In genomic region chr15:79928736-79929135, GRCm38 (mm10) we compare ENCODE assay signal across 13 mouse cellular contexts. TPM values are rescaled to one million over a fixed set of nuclear protein-coding genes. Genes with fewer than 3 reads are reported as not detected.
DNase-seq lines count a peak whose midpoint lies in the region; TF ChIP-seq lines count a peak whose summit lies in the region.
"Had no signal": no experiment of that assay in that cellular context is flagged by ENCODE, and none has a peak within 500 bp of the region (broad histone marks: within the 10 kb centered on the region; RNA-seq: fewer than 3 reads in every experiment).

No protein-coding gene starts in this region.

- H3K27me3 ChIP-seq in CH12.LX (replicated peaks), result no peaks in the 10 kb centered on the region

- no peak for TF ChIP-seq POLR2A in CH12.LX (IDR thresholded peaks at IDR 0.05; ENCODE audit: low read depth, low read length)
- TF ChIP-seq POLR2A in bone marrow, adult 2 months (IDR thresholded peaks at IDR 0.05; ENCODE audit: borderline replicate concordance, control insufficient read depth, low read depth, low read length), result no peak

- in situ Hi-C loops in CH12.LX (cut with MboI; ENCODE audit: low pct_ligation_motif_present, low pct_unique_long_range_greater_than_20kb, low sequenced_read_pairs), result no loop called here

- WGBS in bone marrow, adult 2 months, result 61% methylated on average over 2 of the region's 2 CpGs

- H3K9ac ChIP-seq in CH12.LX (ENCODE audit: insufficient read depth, low read depth), result no peak overlapping the region

- H3K4me3 ChIP-seq in layer of hippocampus, adult 2 months, result no peak overlapping the region
- no peak overlapping the region for H3K4me3 ChIP-seq in CH12.LX (replicated peaks in 1 of 3; ENCODE audit: low read depth in 2 of 3, low read length in 2 of 3, poor library complexity in 1 of 3)
- no peak overlapping the region for H3K4me3 ChIP-seq in bone marrow, adult 2 months (replicated peaks; ENCODE audit: control insufficient read depth, low read depth, low read length)

- no peaks in the 10 kb centered on the region for H3K79me2 ChIP-seq in CH12.LX (replicated peaks; ENCODE audit: control insufficient read depth, extremely low read depth, insufficient read depth, poor library complexity, severe bottlenecking)

- no peak for TF ChIP-seq EP300 in CH12.LX (IDR thresholded peaks at IDR 0.05; ENCODE audit: low read length)

- H3K4me2 ChIP-seq in CH12.LX (ENCODE audit: insufficient read depth, low read depth, poor library complexity, severe bottlenecking), result 0 out of 2 replicates have a peak overlapping the region, but pooled peaks have one; percentile 17

- TF ChIP-seq RAD21 in CH12.LX (IDR thresholded peaks at IDR 0.05; ENCODE audit: low read depth, low read length), result no peak

- H3K9me3 ChIP-seq in CH12.LX (replicated peaks; ENCODE audit: low read length), result no peaks in the 10 kb centered on the region
- H3K9me3 ChIP-seq: hindbrain, embryonic 13.5 days; neural tube, embryonic 13.5 days had no signal

- no peak for TF ChIP-seq CTCF in layer of hippocampus, adult 2 months (conservative IDR thresholded peaks at IDR 0.05)
- TF ChIP-seq CTCF in CH12.LX (conservative IDR thresholded peaks at IDR 0.05 in 1 of 2, IDR thresholded peaks at IDR 0.05 in 1 of 2; ENCODE audit: low read depth in 2 of 2, low read length in 2 of 2), result no peak
- TF ChIP-seq CTCF in bone marrow, adult 2 months (IDR thresholded peaks at IDR 0.05; ENCODE audit: control insufficient read depth, insufficient read depth, low read length), result no peak

- peaks cover 22 to 47% of the 10 kb centered on the region in 2 experiments for H3K36me3 ChIP-seq in CH12.LX (replicated peaks in 1 of 2; ENCODE audit: control insufficient read depth in 1 of 2, insufficient read depth in 1 of 2, low read length in 1 of 2)
- H3K36me3 ChIP-seq: hindbrain, embryonic 13.5 days; neural tube, embryonic 13.5 days had no signal

- peak; percentile 3 for DNase-seq in gastrocnemius, postnatal 10 days
- DNase-seq in gastrocnemius, adult 8-10 months (ENCODE audit: low spot score in 2 of 2), result no peak
- no peak for DNase-seq in layer of hippocampus, adult 2 months (ENCODE audit: low spot score in 2 of 2)
- no peak for DNase-seq in layer of hippocampus, adult 11-12 months (ENCODE audit: low spot score)
- DNase-seq in CH12.LX (ENCODE audit: extremely low read depth), result no peak
- no peak for DNase-seq in frontal cortex, postnatal 10 days (ENCODE audit: low spot score in 2 of 2)
- no peak for DNase-seq in layer of hippocampus, adult 9-10 months (ENCODE audit: low spot score)
- DNase-seq: cerebellum, adult 8-10 months; kidney, adult 11 months had no signal

- peak overlapping the region; percentile 97; the same call in 1 of the 2 replicates for H3K27ac ChIP-seq in layer of hippocampus, adult 2 months
- H3K27ac ChIP-seq in CH12.LX (ENCODE audit: insufficient read depth, low read depth), result no peak overlapping the region
- H3K27ac ChIP-seq in bone marrow, adult 2 months (ENCODE audit: control insufficient read depth, insufficient read depth, low read depth, low read length, poor library complexity), result peak overlapping the region; percentile 94
- H3K27ac ChIP-seq: macrophage had no signal

- H3K4me1 ChIP-seq in CH12.LX (ENCODE audit: control insufficient read depth in 1 of 2, insufficient read depth in 2 of 2), result peaks cover 13 to 60% of the 10 kb centered on the region in 2 experiments
- H3K4me1 ChIP-seq in bone marrow, adult 2 months (ENCODE audit: control insufficient read depth, insufficient read depth, low read length), result no peaks in the 10 kb centered on the region; the same call in 1 of the 2 replicates

- dilution Hi-C loops in CH12.LX (cut with MboI; ENCODE audit: extremely low pct_ligation_motif_present, extremely low pct_unique_long_range_greater_than_20kb, low sequenced_read_pairs), result no loop called here

TF ChIP-seq in CH12.LX, 34 proteins besides CTCF, POLR2A, EP300 and RAD21:
- TF ChIP-seq USF1 (IDR thresholded peaks at IDR 0.05; ENCODE audit: low read depth, low read length), result no peak
- TF ChIP-seq CHD1 (IDR thresholded peaks at IDR 0.05; ENCODE audit: low read depth, low read length), result no peak
- TF ChIP-seq IRF4 (IDR thresholded peaks at IDR 0.05; ENCODE audit: low read depth, low read length), result no peak
- TF ChIP-seq SIN3A (IDR thresholded peaks at IDR 0.05; ENCODE audit: low read length), result no peak
- TF ChIP-seq NRF1 (IDR thresholded peaks at IDR 0.05; ENCODE audit: low read depth, low read length), result no peak
- no peak for TF ChIP-seq ZC3H11A (IDR thresholded peaks at IDR 0.05; ENCODE audit: low read depth, low read length)
- TF ChIP-seq JUND (conservative IDR thresholded peaks at IDR 0.05; ENCODE audit: low read depth, low read length), result no peak
- no peak for TF ChIP-seq TCF12 (IDR thresholded peaks at IDR 0.05; ENCODE audit: low read depth, low read length)
- TF ChIP-seq RCOR1 (conservative IDR thresholded peaks at IDR 0.05; ENCODE audit: low read depth, low read length), result no peak
- no peak for TF ChIP-seq USF2 (conservative IDR thresholded peaks at IDR 0.05; ENCODE audit: low read depth, low read length)
- TF ChIP-seq TBP (conservative IDR thresholded peaks at IDR 0.05; ENCODE audit: low read depth, low read length), result no peak
- TF ChIP-seq UBTF (IDR thresholded peaks at IDR 0.05; ENCODE audit: low read depth, low read length), result no peak
- no peak for TF ChIP-seq MEF2A (IDR thresholded peaks at IDR 0.05; ENCODE audit: borderline replicate concordance, low read depth, low read length)
- TF ChIP-seq SMC3 (IDR thresholded peaks at IDR 0.05; ENCODE audit: low read depth, low read length), result no peak
- TF ChIP-seq BHLHE40 (IDR thresholded peaks at IDR 0.05; ENCODE audit: low read depth, low read length), result no peak
- TF ChIP-seq NELFE (IDR thresholded peaks at IDR 0.05; ENCODE audit: low read depth, low read length), result no peak
- no peak for TF ChIP-seq MXI1 (IDR thresholded peaks at IDR 0.05; ENCODE audit: low read depth, low read length)
- TF ChIP-seq E2F4 (IDR thresholded peaks at IDR 0.05; ENCODE audit: insufficient replicate concordance, low read depth, low read length), result no peak
TF ChIP-seq in CH12.LX: peak in this region for 0.

RNA-seq across cellular contexts. Expression of gene Apobec3, which starts 37.3 kb away (rescaled TPM):
- total RNA-seq in gastrocnemius, postnatal 10 days (2021), result 10 to 100 TPM in 1 of 2 experiments, 1 to 10 TPM in 1; 7.5 to 11.8 TPM
- total RNA-seq in gastrocnemius, adult 8-10 months (2022), result 1 to 10 TPM; 1.4 to 2.4 (median 2.0) TPM
- 1 to 10 TPM; 5.5 to 5.8 TPM for total RNA-seq in layer of hippocampus, adult 2 months (2021)
- total RNA-seq in CH12.LX (2012; rRNA removed), result 3.9 and 4.7 TPM in 2 replicates
- 8.7 and 10.4 TPM in 2 replicates for total RNA-seq in CH12.LX (2014; rRNA removed)
- polyA plus RNA-seq in CH12.LX (2012; ENCODE audit: insufficient read length, low read depth), result 94.3 and 98.5 TPM in 2 replicates
- polyA plus RNA-seq in bone marrow, adult 2 months (2011; ENCODE audit: insufficient read depth, insufficient read length, low replicate concordance, missing spikeins), result 104 and 140 TPM in 2 replicates

RNA-seq across cellular contexts. Expression of gene Cbx7, which starts 42.2 kb away (rescaled TPM):
- 1 to 10 TPM; 2.9 to 4.1 TPM for total RNA-seq in gastrocnemius, postnatal 10 days (2021)
- total RNA-seq in gastrocnemius, adult 8-10 months (2022), result 10 to 100 TPM; 19.1 to 26.4 (median 20.8) TPM
- 10 to 100 TPM; 49.8 to 50.3 TPM for total RNA-seq in layer of hippocampus, adult 2 months (2021)
- total RNA-seq in CH12.LX (2012; rRNA removed), result 10.0 and 12.1 TPM in 2 replicates
- total RNA-seq in CH12.LX (2014; rRNA removed), result 5.6 and 8.1 TPM in 2 replicates
- polyA plus RNA-seq in CH12.LX (2012; ENCODE audit: insufficient read length, low read depth), result 12.4 and 14.7 TPM in 2 replicates
- 16.8 and 22.5 TPM in 2 replicates for polyA plus RNA-seq in bone marrow, adult 2 months (2011; ENCODE audit: insufficient read depth, insufficient read length, low replicate concordance, missing spikeins)
